ENCODE assay signal across 8 mouse cellular contexts in genomic region chr12:79296126-79296816, GRCm38 (mm10). TPM values are rescaled to one million over a fixed set of nuclear protein-coding genes. Genes with fewer than 3 reads are reported as not detected.
DNase-seq lines count a peak whose midpoint lies in the region; ATAC-seq and TF ChIP-seq lines count a peak whose summit lies in the region.

TSS of gene Zfyve26 (minus strand) at chr12:79296304.

- 0% methylated on average over 29 of the region's 29 CpGs for WGBS in hindbrain, postnatal 0 days

- peak within 1 kb of the TSS; percentile 53 for H3K9ac ChIP-seq in hindbrain, postnatal 0 days (replicated peaks; ENCODE audit: low read length)

- no peaks in the 10 kb centered on the region for H3K27me3 ChIP-seq in hindbrain, postnatal 0 days (ENCODE audit: insufficient read depth, low read length)

- TF ChIP-seq CTCF in gastrocnemius, adult 2 months (IDR thresholded peaks at IDR 0.05): peak; percentile 25; the same call in 1 of the 2 replicates
- TF ChIP-seq CTCF in hindbrain, postnatal 0 days (IDR thresholded peaks at IDR 0.05; ENCODE audit: low read depth): peak; percentile 60
- TF ChIP-seq CTCF in left cerebral cortex, adult 2 months (IDR thresholded peaks at IDR 0.05): peak; percentile 27

- H3K36me3 ChIP-seq in hindbrain, postnatal 0 days (ENCODE audit: insufficient read depth, low read length): no peaks in the 10 kb centered on the region

- peak; percentile 98 for DNase-seq in ZHBTc4 (ENCODE audit: low read depth, low spot score)
- DNase-seq in gastrocnemius, adult 2 months: peak; percentile 95
- DNase-seq in hindbrain, postnatal 0 days (ENCODE audit: low spot score): peak; percentile 98
- peak; percentile 89 to 92 for DNase-seq in left cerebral cortex, adult 2 months (ENCODE audit: extremely low spot score in 1 of 2, low spot score in 2 of 2)
- peak; percentile 97 for DNase-seq in right cerebral cortex, adult 2 months (ENCODE audit: low spot score in 2 of 2)
- DNase-seq in urinary bladder, postnatal 14 days (ENCODE audit: low spot score): peak; percentile 94

- H3K27ac ChIP-seq in gastrocnemius, adult 2 months: peak within 1 kb of the TSS; percentile 91
- H3K27ac ChIP-seq in hindbrain, postnatal 0 days: peak within 1 kb of the TSS; percentile 62
- H3K27ac ChIP-seq in left cerebral cortex, adult 2 months: peak within 1 kb of the TSS; percentile 85

- H3K4me2 ChIP-seq in hindbrain, postnatal 0 days (ENCODE audit: low read depth, low read length): peak within 1 kb of the TSS; percentile 78

- peak; percentile 92 for ATAC-seq in common myeloid progenitor, adult 5-6 weeks (replicated peaks; ENCODE audit: low read depth, poor library complexity, severe bottlenecking)
- ATAC-seq in hindbrain, postnatal 0 days: peak; percentile 98
- ATAC-seq in megakaryocyte, adult 5-6 weeks (ENCODE audit: poor library complexity, severe bottlenecking): peak; percentile 82

- peak within 1 kb of the TSS; percentile 95 for H3K4me3 ChIP-seq in gastrocnemius, adult 2 months
- peak within 1 kb of the TSS; percentile 50 for H3K4me3 ChIP-seq in hindbrain, postnatal 0 days (ENCODE audit: low read length)
- peak within 1 kb of the TSS; percentile 76 for H3K4me3 ChIP-seq in left cerebral cortex, adult 2 months

- intact Hi-C loops in gastrocnemius, adult 2 months (cut with DNase I): no loop called here
- intact Hi-C loops in left cerebral cortex, adult 2 months (cut with DNase I): no loop called here

- H3K9me3 ChIP-seq in hindbrain, postnatal 0 days (ENCODE audit: low read length): no peaks in the 10 kb centered on the region

- peaks cover 6% of the 10 kb centered on the region; the same call in 1 of the 2 replicates for H3K4me1 ChIP-seq in hindbrain, postnatal 0 days (ENCODE audit: insufficient read depth, low read length)

RNA-seq across cellular contexts. Expression of gene Zfyve26, which starts in this region (rescaled TPM):
- 6.5 and 16.3 TPM in 2 replicates for total RNA-seq in common myeloid progenitor, adult 5-6 weeks (2017)
- 10 to 100 TPM; 14.4 to 14.8 TPM for total RNA-seq in gastrocnemius, adult 2 months (2021)
- 24.5 and 28.0 TPM in 2 replicates for total RNA-seq in hindbrain, postnatal 0 days (2014; rRNA removed)
- polyA plus RNA-seq in hindbrain, postnatal 0 days (2015; fragmentation: Nextera tagmentation; extraction: Ambion mirVana): 6.6 and 7.7 TPM in 2 replicates
- 10 to 100 TPM; 29.0 to 31.5 TPM for total RNA-seq in left cerebral cortex, adult 2 months (2021)
- 27.2 and 41.6 TPM in 2 replicates for total RNA-seq in megakaryocyte, adult 5-6 weeks (2015)
- 19.7 and 29.1 TPM in 2 replicates for total RNA-seq in megakaryocyte, adult 5-6 weeks (2017)

Comparison
In these comparisons a context has a peak if more than half of its experiments do, and no peak if none do; other contexts are left out.
1. Peak in every context shown above with its lines: DNase-seq, ATAC-seq, H3K4me3 ChIP-seq and H3K27ac ChIP-seq.